Mouse (Mus musculus): ENCODE measurements at regions not wholly inside any gene's neighbourhood (a gene's known extent, or its start where the extent isn't known, plus 50 kb on each side); places are given as distances from the start of the nearest gene placed in this dataset.

DNA sequence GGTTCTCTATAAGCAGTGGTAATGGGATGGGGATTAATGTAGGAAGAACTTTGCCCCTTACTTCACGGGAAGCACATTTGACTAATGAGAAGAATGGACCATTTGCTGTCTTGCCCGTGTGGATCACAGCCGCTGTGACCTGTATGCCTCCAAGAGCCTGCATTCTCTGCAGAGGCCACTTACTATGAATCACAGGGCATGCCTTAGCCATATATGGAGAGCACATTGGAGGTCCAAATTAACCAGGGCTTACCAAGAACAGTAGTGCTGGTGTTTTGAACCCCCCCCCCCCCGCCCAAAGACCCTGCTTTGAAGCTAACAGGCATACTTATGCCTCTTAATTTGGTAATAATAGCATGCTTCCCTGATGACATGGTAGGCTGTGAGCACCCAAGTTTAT, 236.8 kb upstream of the Nectin3 start:
- no peak for TF ChIP-seq CTCF (conservative IDR thresholded peaks at IDR 0.05; ENCODE audit: insufficient read depth, insufficient read length, low read depth, low read length)
- TF ChIP-seq POLR2A (IDR thresholded peaks at IDR 0.05; ENCODE audit: low read depth, low read length): no peak
